Mouse (Mus musculus): ENCODE data around the gene Arhgap28. TPM values are rescaled to one million over a fixed set of nuclear protein-coding genes. Genes with fewer than 3 reads are reported as not detected.

The Arhgap28 gene
- polyA plus RNA-seq, 1 experiment = 0.95 TPM

- Histone ChIP-seq H3K4me1 (ENCODE audit: control insufficient read depth, insufficient read depth, low read length) (no peaks in the 10 kb centered on the region), H3K4me3 (replicated peaks; ENCODE audit: control insufficient read depth, low read depth, low read length) (no peak overlapping the region), H3K27ac (ENCODE audit: control insufficient read depth, insufficient read depth, low read depth, low read length, poor library complexity) (no peak overlapping the region)
- no peak for TF ChIP-seq POLR2A (IDR thresholded peaks at IDR 0.05; ENCODE audit: borderline replicate concordance, control insufficient read depth, low read depth, low read length)
- TF ChIP-seq CTCF (IDR thresholded peaks at IDR 0.05; ENCODE audit: control insufficient read depth, insufficient read depth, low read length) = no peak
- 92% methylated on average over 7 of the region's 7 CpGs for WGBS
These were observed 85.7 kb downstream of the Arhgap28 start for GRCm38 (mm10) chr17:67918201-67918600.

DNA sequence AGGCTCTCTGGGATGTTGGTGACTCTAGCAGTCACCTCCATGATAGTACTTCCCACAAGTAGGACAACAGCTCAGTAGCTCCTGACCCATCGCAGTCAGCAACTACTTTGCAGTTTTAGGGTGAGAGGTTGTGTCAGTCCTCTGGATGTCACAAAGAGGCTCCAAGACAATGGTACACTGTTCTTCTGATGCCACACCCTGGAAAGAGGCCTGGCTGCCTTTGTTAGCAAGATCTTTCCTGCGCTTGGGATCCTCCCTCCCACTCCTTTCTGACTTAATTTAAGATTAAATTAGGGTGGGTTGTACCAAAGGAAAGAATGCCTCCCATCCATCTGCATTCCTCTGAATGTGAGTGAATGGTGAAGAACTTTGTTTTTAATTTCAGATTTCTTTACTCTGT lies 87.0 kb downstream of the Arhgap28 start:
- 87% methylated on average over 2 of the region's 2 CpGs for WGBS
- Histone ChIP-seq H3K4me3 (replicated peaks; ENCODE audit: control insufficient read depth, low read depth, low read length) (no peak overlapping the region), H3K27ac (ENCODE audit: control insufficient read depth, insufficient read depth, low read depth, low read length, poor library complexity) (no peak overlapping the region), H3K4me1 (ENCODE audit: control insufficient read depth, insufficient read depth, low read length) (no peaks in the 10 kb centered on the region)
- TF ChIP-seq CTCF (IDR thresholded peaks at IDR 0.05; ENCODE audit: control insufficient read depth, insufficient read depth, low read length) (no peak), POLR2A (IDR thresholded peaks at IDR 0.05; ENCODE audit: borderline replicate concordance, control insufficient read depth, low read depth, low read length) (no peak)

DNA sequence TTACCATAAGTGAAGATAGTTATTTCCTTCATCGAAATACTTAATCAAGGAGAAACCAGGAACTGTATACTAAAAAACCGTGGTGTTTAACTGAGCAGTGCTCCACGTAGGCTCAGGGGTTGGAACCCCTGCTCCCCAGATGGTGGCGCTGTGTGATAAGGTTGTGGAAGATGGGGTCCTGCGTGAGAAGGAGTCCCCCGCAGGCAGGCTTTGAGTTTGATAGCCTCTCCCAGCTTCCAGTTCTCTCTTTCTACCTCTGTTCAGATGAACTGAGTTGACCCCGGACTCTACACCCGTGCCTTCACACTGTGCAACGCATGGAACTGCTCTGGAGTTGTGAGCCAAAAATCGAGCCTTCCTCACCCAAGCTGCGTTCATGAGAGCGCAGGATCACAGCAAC lies 91.3 kb downstream of the Arhgap28 start:
- TF ChIP-seq CTCF (IDR thresholded peaks at IDR 0.05; ENCODE audit: control insufficient read depth, insufficient read depth, low read length) (peak; percentile 33; the same call in 1 of the 2 replicates), POLR2A (IDR thresholded peaks at IDR 0.05; ENCODE audit: borderline replicate concordance, control insufficient read depth, low read depth, low read length) (no peak)
- 55% methylated on average over 12 of the region's 12 CpGs for WGBS
- no peaks in the 10 kb centered on the region for H3K4me1 ChIP-seq (ENCODE audit: control insufficient read depth, insufficient read depth, low read length)

GRCm38 (mm10) chr17:67912051-67912450 lies 91.9 kb downstream of the Arhgap28 start:
- H3K4me3 ChIP-seq (replicated peaks; ENCODE audit: control insufficient read depth, low read depth, low read length) = no peak overlapping the region
- TF ChIP-seq POLR2A (IDR thresholded peaks at IDR 0.05; ENCODE audit: borderline replicate concordance, control insufficient read depth, low read depth, low read length) = no peak
- no peak for TF ChIP-seq CTCF (IDR thresholded peaks at IDR 0.05; ENCODE audit: control insufficient read depth, insufficient read depth, low read length)
- H3K27ac ChIP-seq (ENCODE audit: control insufficient read depth, insufficient read depth, low read depth, low read length, poor library complexity) = no peak overlapping the region
- WGBS = 76% methylated on average over 11 of the region's 11 CpGs
- no peaks in the 10 kb centered on the region for H3K4me1 ChIP-seq (ENCODE audit: control insufficient read depth, insufficient read depth, low read length)

More for the DNA sequence above, 91.3 kb downstream of the Arhgap28 start:
- H3K4me3 ChIP-seq (replicated peaks; ENCODE audit: control insufficient read depth, low read depth, low read length) = no peak overlapping the region
- no peak overlapping the region for H3K27ac ChIP-seq (ENCODE audit: control insufficient read depth, insufficient read depth, low read depth, low read length, poor library complexity)

DNA sequence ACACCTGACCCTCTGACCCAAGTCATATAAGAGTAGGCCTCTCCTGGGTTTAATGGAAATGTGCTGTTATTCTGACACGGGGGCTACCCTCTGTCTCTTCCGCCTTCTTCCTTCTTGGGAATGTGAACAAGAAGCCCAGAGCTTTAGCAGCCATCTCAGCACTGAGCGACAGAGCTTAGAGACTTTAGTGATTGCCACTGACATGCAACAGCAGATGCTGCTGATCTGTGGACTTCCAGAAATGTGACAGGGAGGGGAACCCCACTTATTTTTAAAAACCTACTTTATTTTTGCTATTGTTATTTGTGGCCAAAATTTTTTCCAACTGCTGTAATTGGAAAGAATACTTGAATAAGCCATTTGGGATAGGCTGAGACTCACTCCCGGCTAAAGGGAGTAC lies 95.4 kb downstream of the Arhgap28 start:
- WGBS = 80% methylated on average over 4 of the region's 4 CpGs
- Histone ChIP-seq H3K4me1 (ENCODE audit: control insufficient read depth, insufficient read depth, low read length) (no peaks in the 10 kb centered on the region), H3K4me3 (replicated peaks; ENCODE audit: control insufficient read depth, low read depth, low read length) (no peak overlapping the region), H3K27ac (ENCODE audit: control insufficient read depth, insufficient read depth, low read depth, low read length, poor library complexity) (no peak overlapping the region)
- TF ChIP-seq CTCF (IDR thresholded peaks at IDR 0.05; ENCODE audit: control insufficient read depth, insufficient read depth, low read length) = no peak

DNA sequence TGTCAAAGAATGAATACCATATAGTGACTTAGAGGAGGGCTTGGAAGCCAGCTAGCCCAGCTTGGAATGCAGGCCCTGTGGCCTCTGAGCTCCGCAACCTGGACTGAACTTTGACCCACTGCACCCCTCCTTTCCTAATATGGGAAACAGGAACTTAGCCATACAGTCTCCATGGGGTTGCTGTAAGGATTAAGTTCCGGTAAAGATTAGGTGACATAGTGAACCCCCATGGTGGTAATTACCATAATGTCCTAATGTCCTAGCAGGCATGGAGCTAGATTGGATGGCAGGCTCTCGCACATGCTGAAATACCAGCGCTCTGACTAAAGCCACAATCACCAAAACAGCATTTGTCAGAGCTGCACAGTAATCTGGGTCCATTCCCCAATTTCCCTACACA lies 95.8 kb downstream of the Arhgap28 start:
- Histone ChIP-seq H3K27ac (ENCODE audit: control insufficient read depth, insufficient read depth, low read depth, low read length, poor library complexity) (no peak overlapping the region), H3K4me3 (replicated peaks; ENCODE audit: control insufficient read depth, low read depth, low read length) (no peak overlapping the region), H3K4me1 (ENCODE audit: control insufficient read depth, insufficient read depth, low read length) (no peaks in the 10 kb centered on the region)
- 81% methylated on average over 4 of the region's 4 CpGs for WGBS
- no peak for TF ChIP-seq POLR2A (IDR thresholded peaks at IDR 0.05; ENCODE audit: borderline replicate concordance, control insufficient read depth, low read depth, low read length)
- no peak for TF ChIP-seq CTCF (IDR thresholded peaks at IDR 0.05; ENCODE audit: control insufficient read depth, insufficient read depth, low read length)

GRCm38 (mm10) chr17:67907532-67908054 lies 96.3 kb downstream of the Arhgap28 start:
- Histone ChIP-seq H3K27ac (ENCODE audit: control insufficient read depth, insufficient read depth, low read depth, low read length, poor library complexity) (no peak overlapping the region), H3K4me3 (replicated peaks; ENCODE audit: control insufficient read depth, low read depth, low read length) (no peak overlapping the region), H3K4me1 (ENCODE audit: control insufficient read depth, insufficient read depth, low read length) (no peaks in the 10 kb centered on the region)
- TF ChIP-seq POLR2A (IDR thresholded peaks at IDR 0.05; ENCODE audit: borderline replicate concordance, control insufficient read depth, low read depth, low read length) (no peak), CTCF (IDR thresholded peaks at IDR 0.05; ENCODE audit: control insufficient read depth, insufficient read depth, low read length) (no peak)
- WGBS = 81% methylated on average over 10 of the region's 10 CpGs

- Histone ChIP-seq H3K27ac (ENCODE audit: control insufficient read depth, insufficient read depth, low read depth, low read length, poor library complexity) (no peak overlapping the region), H3K4me3 (replicated peaks; ENCODE audit: control insufficient read depth, low read depth, low read length) (no peak overlapping the region), H3K4me1 (ENCODE audit: control insufficient read depth, insufficient read depth, low read length) (no peaks in the 10 kb centered on the region)
- WGBS = 78% methylated on average over 3 of the region's 3 CpGs
- TF ChIP-seq CTCF (IDR thresholded peaks at IDR 0.05; ENCODE audit: control insufficient read depth, insufficient read depth, low read length) = no peak
- TF ChIP-seq POLR2A (IDR thresholded peaks at IDR 0.05; ENCODE audit: borderline replicate concordance, control insufficient read depth, low read depth, low read length) = no peak
These were observed 97.7 kb downstream of the Arhgap28 start for GRCm38 (mm10) chr17:67906236-67906635.

DNA sequence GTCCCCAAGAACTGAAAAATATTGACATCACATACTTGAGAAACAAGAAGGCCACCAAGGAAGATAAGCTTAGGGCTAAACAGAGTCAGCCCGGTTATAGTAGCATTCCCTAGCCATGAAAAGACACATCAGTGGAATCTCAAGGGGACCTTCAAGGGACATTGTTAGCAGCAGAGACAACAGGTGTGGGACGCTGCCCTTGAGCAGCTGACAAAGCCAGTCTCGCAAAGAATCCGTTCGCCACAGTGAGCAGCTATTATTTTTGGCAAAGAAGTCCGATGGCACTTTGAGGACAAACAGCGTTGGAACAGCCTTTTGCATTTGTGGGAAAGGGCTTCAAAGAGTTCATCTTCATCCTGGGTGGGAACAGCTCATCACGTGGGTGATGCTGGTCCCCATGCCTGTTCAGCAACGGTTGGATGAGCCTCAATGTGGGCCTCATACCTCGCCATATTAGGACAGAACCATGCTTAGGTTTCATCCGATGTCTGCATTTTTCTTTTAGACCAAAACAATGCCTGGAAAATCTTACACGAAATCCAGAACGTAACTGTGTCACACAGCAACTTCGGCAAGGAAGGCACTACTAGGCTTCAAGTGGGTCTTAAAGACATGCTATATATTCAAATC lies 99.5 kb downstream of the Arhgap28 start:
- no peak overlapping the region for H3K4me3 ChIP-seq (replicated peaks; ENCODE audit: control insufficient read depth, low read depth, low read length)
- WGBS = 85% methylated on average over 14 of the region's 14 CpGs
- no peak overlapping the region for H3K27ac ChIP-seq (ENCODE audit: control insufficient read depth, insufficient read depth, low read depth, low read length, poor library complexity)
- no peak for TF ChIP-seq POLR2A (IDR thresholded peaks at IDR 0.05; ENCODE audit: borderline replicate concordance, control insufficient read depth, low read depth, low read length)
- TF ChIP-seq CTCF (IDR thresholded peaks at IDR 0.05; ENCODE audit: control insufficient read depth, insufficient read depth, low read length) = no peak
- no peaks in the 10 kb centered on the region for H3K4me1 ChIP-seq (ENCODE audit: control insufficient read depth, insufficient read depth, low read length)
